Mouse (Mus musculus) naive thymus-derived CD4-positive, alpha-beta T cell, adult 5 months (primary cell): ENCODE measurements around the gene Ubl4b. TPM values are rescaled to one million over a fixed set of nuclear protein-coding genes. Genes with fewer than 3 reads are reported as not detected.

Experiments used
- polyA plus RNA-seq: library from polyadenylated mRNA; unstranded; fragments of 100-300 nt; shearing (Covaris generic); gene quantifications from one replicate; pipeline ENCODE4 v1.2.1, GENCODE M21; 2017

Ubl4b gene
- polyA plus RNA-seq: not detected

GRCm38 (mm10) chr3:107554842-107555241 lies at the start of gene Ubl4b:
Gene Ubl4b (minus strand): TSS chr3:107555073.

GRCm38 (mm10) chr3:107594662-107595263 lies 39.9 kb upstream of the Ubl4b start, which contains the start of gene Alx3:
Gene Alx3 (plus strand): TSS chr3:107595031.

DNA sequence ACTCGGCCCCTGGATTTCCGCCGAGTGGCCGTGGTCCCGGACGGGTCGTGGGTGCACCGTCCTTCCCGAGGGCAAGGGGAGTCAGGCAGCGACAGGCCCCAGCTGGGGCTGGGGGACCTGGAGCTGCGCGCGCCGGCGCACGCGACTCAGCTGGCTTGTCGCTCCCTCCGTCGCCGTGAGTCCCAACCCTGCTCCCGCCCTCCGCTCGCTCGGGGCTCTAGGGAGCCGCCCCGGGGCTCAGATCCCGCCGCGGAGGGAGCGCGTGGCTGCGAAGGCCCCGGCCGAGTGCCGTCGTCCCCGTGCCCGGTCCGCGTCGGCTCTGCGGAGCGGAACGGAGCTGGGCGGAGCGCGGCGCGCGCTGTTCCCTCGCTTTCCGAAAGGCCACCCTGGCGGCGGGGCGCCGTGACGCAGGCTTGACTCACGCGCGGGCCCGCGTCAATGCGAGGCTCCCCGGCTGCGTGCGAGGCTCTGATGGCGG lies 37.2 kb downstream of the Ubl4b start, which contains the start of gene Slc6a17:
TSS of gene Slc6a17 (minus strand) at position 388 of the 478 bp plus-strand sequence.

Other genes starting within 250 kb of the Ubl4b start
- gene Rbm15, start 221.4 kb downstream of the Ubl4b start, polyA plus RNA-seq: 23.5 TPM
- gene Kcnc4, start 95.5 kb downstream of the Ubl4b start, polyA plus RNA-seq: not detected
- gene Slc6a17, start 37.1 kb downstream of the Ubl4b start, polyA plus RNA-seq: 0.11 TPM
- gene Alx3, start 40.0 kb upstream of the Ubl4b start, polyA plus RNA-seq: not detected
- gene Gm10961, start 76.2 kb upstream of the Ubl4b start, polyA plus RNA-seq: not detected
- 71.4 TPM for gene Strip1, start 76.6 kb upstream of the Ubl4b start, polyA plus RNA-seq
- gene Ahcyl1, start 141.5 kb upstream of the Ubl4b start, polyA plus RNA-seq: 117 TPM
- 0.70 TPM for gene Csf1, start 205.4 kb upstream of the Ubl4b start, polyA plus RNA-seq